Comparison of ENCODE assay signal across 7 mouse cellular contexts in the genomic region with DNA sequence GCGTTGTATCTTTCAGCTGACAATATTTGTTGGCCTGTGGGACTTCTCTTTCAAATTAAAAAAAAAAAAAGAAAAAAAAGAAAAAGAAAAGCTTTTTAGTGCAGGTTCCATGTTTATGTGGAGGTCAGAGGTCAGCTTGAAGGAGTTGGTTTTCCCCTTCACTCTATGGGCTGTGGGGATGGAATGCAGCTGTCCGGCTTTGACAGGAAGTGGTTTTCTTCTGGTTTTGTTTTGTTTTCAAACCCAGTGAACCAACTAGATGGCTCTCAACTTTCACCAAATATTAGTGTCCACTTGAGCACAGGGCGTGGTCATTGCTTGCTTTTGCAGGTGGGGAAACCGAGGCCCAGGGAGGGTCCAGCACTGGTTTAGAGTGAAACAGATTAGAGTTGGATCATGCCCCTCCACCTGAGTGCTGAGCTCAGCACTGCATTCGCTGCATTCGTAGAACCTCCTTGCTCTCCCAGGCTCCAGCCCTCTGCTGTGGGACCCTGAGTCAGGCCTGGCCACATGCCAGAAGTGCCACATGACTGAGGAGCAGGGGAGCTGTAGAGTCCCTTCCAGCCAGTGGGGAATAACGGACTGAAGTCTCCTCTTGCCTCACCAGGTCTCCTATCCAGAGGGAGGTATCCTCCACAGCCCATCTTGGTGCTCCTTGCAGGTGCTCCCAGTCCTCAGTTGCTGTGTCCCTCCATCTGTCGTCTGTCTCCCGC.
DNase-seq lines count a peak whose midpoint lies in the region; ATAC-seq and TF ChIP-seq lines count a peak whose summit lies in the region.

No protein-coding gene starts in this region.

- 78% methylated on average over 9 of the region's 9 CpGs for WGBS in midbrain, embryonic 13.5 days
- 74% methylated on average over 9 of the region's 9 CpGs for WGBS in midbrain, embryonic 16.5 days
- WGBS in forebrain, embryonic 16.5 days, result 71% methylated on average over 9 of the region's 9 CpGs

- no peaks in the 10 kb centered on the region for H3K27me3 ChIP-seq in midbrain, embryonic 13.5 days
- no peaks in the 10 kb centered on the region for H3K27me3 ChIP-seq in midbrain, embryonic 16.5 days (ENCODE audit: control insufficient read depth, insufficient read depth, low read depth, low read length)
- no peaks in the 10 kb centered on the region for H3K27me3 ChIP-seq in forebrain, embryonic 16.5 days (replicated peaks; ENCODE audit: control insufficient read depth, insufficient read depth, low read length)
- H3K27me3 ChIP-seq in myocyte (ENCODE audit: control insufficient read depth, insufficient read depth, insufficient read length), result no peaks in the 10 kb centered on the region

- DNase-seq in adrenal gland, postnatal 36 days, result peak; percentile 72 to 73
- peak; percentile 74 for DNase-seq in kidney, postnatal 14 days
- no peak for DNase-seq in cerebellum, postnatal 36 days

- no peak overlapping the region for H3ac ChIP-seq in myocyte (ENCODE audit: control insufficient read depth, insufficient read length)

- no peaks in the 10 kb centered on the region for H3K79me2 ChIP-seq in myocyte (ENCODE audit: control insufficient read depth, insufficient read depth)

- TF ChIP-seq POLR2A in myocyte (IDR thresholded peaks at IDR 0.05; ENCODE audit: insufficient read length, low read depth), result no peak

- no peak overlapping the region for H3K9ac ChIP-seq in midbrain, embryonic 13.5 days (replicated peaks)
- no peak overlapping the region for H3K9ac ChIP-seq in midbrain, embryonic 16.5 days (ENCODE audit: low read depth, low read length)
- H3K9ac ChIP-seq in forebrain, embryonic 16.5 days (replicated peaks; ENCODE audit: low read depth, low read length), result no peak overlapping the region

- H3K4me1 ChIP-seq in midbrain, embryonic 13.5 days (replicated peaks), result peaks cover 23% of the 10 kb centered on the region
- peaks cover 2% of the 10 kb centered on the region; the same call in 1 of the 2 replicates for H3K4me1 ChIP-seq in midbrain, embryonic 16.5 days (ENCODE audit: control insufficient read depth, insufficient read depth, low read length)
- H3K4me1 ChIP-seq in forebrain, embryonic 16.5 days (replicated peaks; ENCODE audit: control insufficient read depth, insufficient read depth, low read length), result peaks cover 11% of the 10 kb centered on the region

- peak; percentile 14; the same call in 1 of the 2 replicates for ATAC-seq in midbrain, embryonic 13.5 days
- ATAC-seq in midbrain, embryonic 16.5 days, result no peak
- peak; percentile 58 for ATAC-seq in forebrain, embryonic 16.5 days

- no peak overlapping the region for H3K4me2 ChIP-seq in midbrain, embryonic 13.5 days (replicated peaks)
- no peak overlapping the region for H3K4me2 ChIP-seq in midbrain, embryonic 16.5 days (ENCODE audit: low read length)
- H3K4me2 ChIP-seq in forebrain, embryonic 16.5 days (ENCODE audit: low read length), result no peak overlapping the region
- peak overlapping the region; percentile 67 for H3K4me2 ChIP-seq in myocyte (ENCODE audit: low read depth)

- H3K36me3 ChIP-seq in midbrain, embryonic 13.5 days, result no peaks in the 10 kb centered on the region
- no peaks in the 10 kb centered on the region for H3K36me3 ChIP-seq in midbrain, embryonic 16.5 days (ENCODE audit: control insufficient read depth, insufficient read depth, low read length)
- no peaks in the 10 kb centered on the region for H3K36me3 ChIP-seq in forebrain, embryonic 16.5 days (ENCODE audit: control insufficient read depth, insufficient read depth)
- no peaks in the 10 kb centered on the region for H3K36me3 ChIP-seq in myocyte (ENCODE audit: control insufficient read depth, insufficient read depth)

- H3K9me3 ChIP-seq in midbrain, embryonic 13.5 days, result no peaks in the 10 kb centered on the region
- no peaks in the 10 kb centered on the region for H3K9me3 ChIP-seq in midbrain, embryonic 16.5 days (replicated peaks; ENCODE audit: control insufficient read depth, low read length, poor library complexity, severe bottlenecking)
- H3K9me3 ChIP-seq in forebrain, embryonic 16.5 days (ENCODE audit: control insufficient read depth, low read length), result no peaks in the 10 kb centered on the region

- H3K4me3 ChIP-seq in midbrain, embryonic 13.5 days (replicated peaks), result no peak overlapping the region
- no peak overlapping the region for H3K4me3 ChIP-seq in midbrain, embryonic 16.5 days (ENCODE audit: low read depth, low read length)
- no peak overlapping the region for H3K4me3 ChIP-seq in forebrain, embryonic 16.5 days (replicated peaks; ENCODE audit: low read length)
- no peak overlapping the region for H3K4me3 ChIP-seq in myocyte

- H3K27ac ChIP-seq in midbrain, embryonic 13.5 days, result no peak overlapping the region
- no peak overlapping the region for H3K27ac ChIP-seq in midbrain, embryonic 16.5 days (ENCODE audit: low read length)
- H3K27ac ChIP-seq in forebrain, embryonic 16.5 days (ENCODE audit: low read length), result no peak overlapping the region

TF ChIP-seq in myocyte, 11 proteins besides CTCF, POLR2A, EP300 and RAD21:
- TF ChIP-seq TCF12 (IDR thresholded peaks at IDR 0.05; ENCODE audit: insufficient read depth, poor library complexity, severe bottlenecking) (peak; percentile 7), MYOD1 (IDR thresholded peaks at IDR 0.05; ENCODE audit: control insufficient read depth in 1 of 3, insufficient read length in 2 of 3, low read depth in 2 of 3) (peak in 2 of 3 experiments; percentile 67 to 73), USF1 (IDR thresholded peaks at IDR 0.05; ENCODE audit: low read depth) (peak; percentile 87), MAX (IDR thresholded peaks at IDR 0.05; ENCODE audit: low read depth) (no peak), MYOG (IDR thresholded peaks at IDR 0.05; ENCODE audit: control insufficient read depth in 1 of 3, insufficient read depth in 1 of 3, insufficient read length in 2 of 3, low read depth in 2 of 3) (peak in 1 of 3 experiments; percentile 31), TCF3 (IDR thresholded peaks at IDR 0.05; ENCODE audit: insufficient read length, low read depth) (no peak)

Comparison
In these comparisons a context has a peak if more than half of its experiments do, and no peak if none do; other contexts are left out.
1. DNase-seq: peak in adrenal gland, postnatal 36 days (2 of 2) and kidney, postnatal 14 days (single experiment); none in cerebellum, postnatal 36 days (0 of 2).